Mouse (Mus musculus) heart, adult 8-10 months (tissue): ENCODE data around the gene Fndc10. TPM values are rescaled to one million over a fixed set of nuclear protein-coding genes. Genes with fewer than 3 reads are reported as not detected.
"Not testable (repeated sequence)": the region's sequence is repeated elsewhere in the genome, so short reads cannot be mapped to it uniquely, and the experiment has no call there.

Experiments used
- DNase-seq: peaks from one replicate; pipeline ENCODE4 v3.0.0; 2022; ENCODE audit warnings: low spot score
- total RNA-seq, 4 experiments: library from RNA; stranded (reverse); gene quantifications; 2 replicates each; pipeline ENCODE4 v1.2.4; 2022

Fndc10 gene
- total RNA-seq, 4 experiments from 2014 or later: 0.98 to 2.4 (median 1.3) TPM

- not testable (repeated sequence) for DNase-seq
These were observed 10.4 kb upstream of the Fndc10 start for GRCm38 (mm10) chr4:155683670-155684277.

GRCm38 (mm10) chr4:155687764-155688163, 6.4 kb upstream of the Fndc10 start:
- not testable (repeated sequence) for DNase-seq

GRCm38 (mm10) chr4:155690571-155691375, 3.4 kb upstream of the Fndc10 start:
- no peak for DNase-seq

- DNase-seq: no peak
These were observed 1.7 kb upstream of the Fndc10 start for GRCm38 (mm10) chr4:155692421-155692820.

- DNase-seq: no peak
These were observed 600 bp downstream of the Fndc10 start for GRCm38 (mm10) chr4:155694482-155695401.

- no peak for DNase-seq
These were observed 1.5 kb downstream of the Fndc10 start for GRCm38 (mm10) chr4:155695531-155696062.

GRCm38 (mm10) chr4:155696261-155697255, 2.4 kb downstream of the Fndc10 start:
- DNase-seq: no peak

- no peak for DNase-seq
These were observed 6.3 kb downstream of the Fndc10 start for GRCm38 (mm10) chr4:155700425-155700824.

- DNase-seq: no peak
These were observed 9.3 kb downstream of the Fndc10 start for GRCm38 (mm10) chr4:155703425-155703929.

GRCm38 (mm10) chr4:155704721-155705591, 10.8 kb downstream of the Fndc10 start, which contains the start of gene Ssu72:
Ssu72 (plus strand) TSS chr4:155704800.
- peak; percentile 92 for DNase-seq

- no peak for DNase-seq
These were observed 11.4 kb downstream of the Fndc10 start for GRCm38 (mm10) chr4:155705592-155705929.

- no peak for DNase-seq
These were observed 14.4 kb downstream of the Fndc10 start for GRCm38 (mm10) chr4:155708582-155708981.

- DNase-seq: no peak
These were observed 14.8 kb downstream of the Fndc10 start for GRCm38 (mm10) chr4:155708988-155709387.

- peak; percentile 29 for DNase-seq
These were observed 16.5 kb downstream of the Fndc10 start for GRCm38 (mm10) chr4:155710521-155711252.

GRCm38 (mm10) chr4:155721668-155722083, 27.5 kb downstream of the Fndc10 start:
- no peak for DNase-seq

GRCm38 (mm10) chr4:155727993-155728392, 33.9 kb downstream of the Fndc10 start:
- no peak for DNase-seq

GRCm38 (mm10) chr4:155733267-155733666, 39.1 kb downstream of the Fndc10 start:
- DNase-seq: no peak

GRCm38 (mm10) chr4:155734350-155734941, 40.3 kb downstream of the Fndc10 start, which contains the start of gene Tmem240:
Tmem240 (plus strand) TSS chr4:155734800.
- peak; percentile 86 for DNase-seq
